Mouse (Mus musculus) midbrain, embryonic 11.5 days (tissue): ENCODE measurements around the gene Icos. TPM values are rescaled to one million over a fixed set of nuclear protein-coding genes. Genes with fewer than 3 reads are reported as not detected.

Experiments
- ATAC-seq: fragments of 200-750 bp; cut with Nextera tagmentation; 2 replicates; pipeline ENCODE4 v1.8.0; 2017; ENCODE audit warnings: moderate TSS enrichment, moderate library complexity; ENCODE audit not compliant: low FRiP score
- DNase-seq: peaks from one replicate; pipeline ENCODE4 v3.0.0; 2015; ENCODE audit warnings: low spot score; ENCODE audit errors: missing footprints
- H3K27ac ChIP-seq: fragments of 300-500 bp; sonication (generic); 2 replicates; pipeline ENCODE4 v1.5.1; 2014; ENCODE audit warnings: low read depth, low read length
- H3K27me3 ChIP-seq: fragments of 300-500 bp; sonication (generic); 2 replicates; pipeline ENCODE4 v1.6.1; 2014; ENCODE audit warnings: mild to moderate bottlenecking, low read length, moderate library complexity, mixed read lengths; ENCODE audit not compliant: control insufficient read depth, insufficient read depth
- H3K36me3 ChIP-seq: fragments of 300-500 bp; sonication (generic); 2 replicates; pipeline ENCODE4 v1.6.1; 2014; ENCODE audit warnings: mild to moderate bottlenecking, low read length, moderate library complexity, mixed read lengths; ENCODE audit not compliant: control insufficient read depth, insufficient read depth
- H3K4me1 ChIP-seq: fragments of 300-500 bp; sonication (generic); 2 replicates; pipeline ENCODE4 v1.6.1; 2014; ENCODE audit warnings: low read length; ENCODE audit not compliant: control insufficient read depth, insufficient read depth
- H3K4me2 ChIP-seq: fragments of 300-500 bp; sonication (generic); 2 replicates; pipeline ENCODE4 v1.6.1; 2014; ENCODE audit warnings: mild to moderate bottlenecking, moderate library complexity
- H3K4me3 ChIP-seq: fragments of 300-500 bp; sonication (generic); 2 replicates; pipeline ENCODE4 v1.5.1; 2014; ENCODE audit warnings: low read depth, low read length
- H3K9ac ChIP-seq: fragments of 300-500 bp; sonication (generic); 2 replicates; pipeline ENCODE4 v1.6.1; 2014; ENCODE audit warnings: low read length
- H3K9me3 ChIP-seq: fragments of 300-500 bp; sonication (generic); 2 replicates; pipeline ENCODE4 v1.6.1; 2016; ENCODE audit warnings: low read length; ENCODE audit not compliant: control insufficient read depth
- WGBS: fragments of 180-500 bp; shearing (Covaris S2); extraction: QIAGEN DNeasy Blood & Tissue Kit; methylation state at CpG from one replicate; pipeline ENCODE4 v1.1.7; 2014; 5-methylcytosine and 5-hydroxymethylcytosine counted together
- polyA plus RNA-seq: library from polyadenylated mRNA; unstranded; fragments of >200 nt; fragmentation: Nextera tagmentation; extraction: Ambion mirVana; gene quantifications from 2 replicates; pipeline ENCODE4 v1.2.1, GENCODE M21; 2014

Gene Icos
- polyA plus RNA-seq, 1 experiment from 2014 or later = 0.04 TPM

DNA sequence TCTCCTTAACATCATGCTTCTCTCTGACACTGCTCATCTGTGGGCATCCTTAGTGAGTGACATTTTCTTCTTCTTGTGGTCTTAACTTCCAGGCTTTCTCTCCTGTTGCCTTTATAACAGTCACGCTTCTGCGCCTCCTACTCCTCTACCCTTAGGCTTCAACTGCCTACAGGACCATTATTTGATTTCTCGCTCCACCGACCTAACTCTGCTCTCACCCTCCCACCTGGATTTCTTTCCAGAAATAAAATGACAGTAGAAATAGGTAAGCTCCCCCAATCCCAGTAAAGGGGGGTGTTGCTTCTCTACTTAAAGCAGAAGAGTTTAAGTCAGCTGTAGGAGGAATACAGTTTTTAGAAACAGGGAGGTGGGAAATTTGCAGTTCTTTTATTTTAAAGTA is 62.7 kb downstream of the Icos start:
- Histone ChIP-seq H3K27ac (no peak overlapping the region), H3K27me3 (no peaks in the 10 kb centered on the region), H3K9me3 (no peaks in the 10 kb centered on the region), H3K4me3 (no peak overlapping the region), H3K36me3 (no peaks in the 10 kb centered on the region), H3K4me2 (no peak overlapping the region), H3K9ac (no peak overlapping the region), H3K4me1 (no peaks in the 10 kb centered on the region)
- WGBS = 87% methylated on average over 4 of the region's 4 CpGs
- DNase-seq (no peak), ATAC-seq (no peak)

GRCm38 (mm10) chr1:61042842-61043241 is 65.1 kb downstream of the Icos start:
- no peaks in the 10 kb centered on the region for H3K4me1 ChIP-seq
- no peaks in the 10 kb centered on the region for H3K27me3 ChIP-seq
- DNase-seq (peak; percentile 49), ATAC-seq (no peak)
- no peak overlapping the region for H3K9ac ChIP-seq
- H3K4me3 ChIP-seq = no peak overlapping the region
- H3K36me3 ChIP-seq = no peaks in the 10 kb centered on the region
- 86% methylated on average over 2 of the region's 2 CpGs for WGBS
- no peak overlapping the region for H3K4me2 ChIP-seq
- H3K27ac ChIP-seq = no peak overlapping the region
- no peaks in the 10 kb centered on the region for H3K9me3 ChIP-seq

DNA sequence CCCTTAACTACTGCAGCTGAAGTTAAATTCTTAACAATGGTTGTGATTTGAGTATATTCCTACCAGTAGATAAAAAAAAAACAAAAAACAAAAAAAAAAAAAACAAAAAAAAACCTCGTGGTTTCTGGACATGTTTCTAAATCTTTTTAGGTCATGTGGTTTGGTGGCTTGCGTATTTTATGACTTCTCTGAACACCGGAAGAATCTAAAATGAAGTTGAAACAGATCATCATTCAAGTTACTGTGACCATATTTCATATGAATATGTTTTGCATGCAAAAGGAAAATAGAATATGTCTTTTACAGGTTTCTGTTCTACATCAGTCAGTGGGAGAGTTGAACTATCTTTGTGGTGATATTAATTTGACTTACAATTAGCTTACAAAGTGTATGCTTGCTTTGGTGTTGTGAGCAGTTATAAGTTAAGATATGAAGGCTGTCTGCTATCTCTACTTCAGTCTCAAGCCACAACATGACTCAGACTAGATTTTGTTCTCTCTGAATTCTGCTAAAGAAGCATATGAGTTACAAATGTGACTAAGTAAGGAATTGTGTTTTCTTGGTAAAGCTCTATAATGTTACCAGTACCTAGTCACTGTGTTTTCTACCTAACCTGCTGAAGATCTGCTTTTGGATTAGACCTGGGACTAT is 68.5 kb downstream of the Icos start:
- Histone ChIP-seq H3K4me1 (no peaks in the 10 kb centered on the region), H3K27ac (no peak overlapping the region), H3K4me2 (no peak overlapping the region), H3K9me3 (no peaks in the 10 kb centered on the region), H3K36me3 (no peaks in the 10 kb centered on the region), H3K9ac (no peak overlapping the region), H3K27me3 (no peaks in the 10 kb centered on the region), H3K4me3 (no peak overlapping the region)
- DNase-seq (peak; percentile 67), ATAC-seq (no peak)
- WGBS = 87% methylated on average over 3 of the region's 3 CpGs

DNA sequence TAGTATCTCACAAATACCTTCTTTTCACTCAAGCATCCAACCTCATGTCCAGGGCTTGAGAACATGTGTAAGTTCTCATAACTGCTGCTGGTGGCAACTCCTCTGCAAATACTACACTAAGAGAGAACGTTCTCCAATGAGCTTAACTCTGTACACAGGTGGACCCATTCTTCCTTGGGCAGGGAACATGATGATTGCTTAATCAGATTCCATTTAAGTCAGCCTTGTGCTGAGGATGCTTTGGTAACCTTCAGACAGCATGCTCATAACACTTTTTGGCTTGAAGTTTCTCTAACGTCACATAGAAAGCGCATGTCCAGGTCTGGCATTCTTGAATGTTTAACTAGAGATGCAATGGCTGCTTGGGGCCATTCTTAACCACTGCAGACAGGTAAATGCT is 69.6 kb downstream of the Icos start:
- 84% methylated on average over 3 of the region's 3 CpGs for WGBS
- Histone ChIP-seq H3K9me3 (no peaks in the 10 kb centered on the region), H3K4me3 (no peak overlapping the region), H3K27ac (no peak overlapping the region), H3K27me3 (no peaks in the 10 kb centered on the region), H3K4me2 (no peak overlapping the region), H3K36me3 (no peaks in the 10 kb centered on the region), H3K4me1 (no peaks in the 10 kb centered on the region), H3K9ac (no peak overlapping the region)
- ATAC-seq (no peak), DNase-seq (peak; percentile 80)

Other genes starting within 250 kb of the Icos start
- gene Ctla4, start 90.9 kb upstream of the Icos start, polyA plus RNA-seq = not detected in 2 replicates